Mouse (Mus musculus) heart, postnatal 36 days (tissue): ENCODE data around the gene Dnph1. TPM values are rescaled to one million over a fixed set of nuclear protein-coding genes. Genes with fewer than 3 reads are reported as not detected.
A peak's percentile ranks its signal among the peaks of the same experiment; 100 is the strongest.

Source experiments
- DNase-seq, 2 experiments: peaks; one replicate each; pipeline ENCODE4 v3.0.0; 2021 to 2022
- intact Hi-C: fragments of 180-260 bp; cut with DNase I; formaldehyde crosslinking; loops from one replicate; pipeline ENCODE4 v1.15.1; 2025
- total RNA-seq, 2 experiments: library from RNA; stranded (reverse); gene quantifications; 2 replicates each; pipeline ENCODE4 v1.2.3; 2021

Gene Dnph1
- total RNA-seq, 2 experiments from 2014 or later: 0.89 to 2.2 TPM

DNA sequence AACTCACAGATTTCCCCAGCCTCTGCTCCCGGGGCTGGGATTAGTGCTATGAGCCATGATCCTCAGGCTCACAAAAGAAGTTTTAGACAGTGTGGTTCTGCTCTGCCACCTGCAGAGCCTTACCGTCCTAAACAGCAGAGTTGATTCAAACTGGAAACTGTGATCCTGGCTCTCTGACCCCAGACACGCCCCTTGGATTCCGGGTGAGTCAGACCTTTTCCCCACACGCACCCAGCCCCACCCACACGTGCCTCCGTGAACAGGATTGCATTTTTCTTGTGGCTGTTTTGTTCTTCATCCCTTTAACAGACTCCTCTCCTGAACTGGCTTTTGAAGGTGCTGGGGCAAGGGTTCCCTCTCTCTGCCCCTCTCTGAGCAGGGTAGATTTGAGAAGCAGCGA is 1.4 kb downstream of the Dnph1 start:
- intact Hi-C loops: no loop called here
- no peak for DNase-seq

DNA sequence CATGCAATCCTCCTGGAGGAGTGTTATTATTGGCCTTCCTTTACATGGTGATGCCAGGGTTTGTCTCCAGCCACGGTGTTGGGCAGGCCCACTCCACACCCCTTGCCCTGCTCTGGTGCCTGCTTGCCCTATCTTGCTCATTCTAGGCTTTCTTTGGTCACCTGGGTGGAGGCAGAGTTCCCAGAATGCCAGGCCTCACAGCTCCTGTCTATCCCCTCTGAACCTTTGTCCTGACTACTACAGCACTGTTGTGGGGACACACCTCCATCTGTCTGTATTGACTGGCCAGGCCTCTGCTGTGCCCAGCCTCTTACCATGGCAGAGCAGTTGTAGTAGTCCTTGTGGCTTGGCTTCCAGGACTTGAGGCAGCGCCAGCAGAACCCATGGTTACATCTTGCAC is 6.3 kb downstream of the Dnph1 start:
- intact Hi-C loops: no loop called here

DNA sequence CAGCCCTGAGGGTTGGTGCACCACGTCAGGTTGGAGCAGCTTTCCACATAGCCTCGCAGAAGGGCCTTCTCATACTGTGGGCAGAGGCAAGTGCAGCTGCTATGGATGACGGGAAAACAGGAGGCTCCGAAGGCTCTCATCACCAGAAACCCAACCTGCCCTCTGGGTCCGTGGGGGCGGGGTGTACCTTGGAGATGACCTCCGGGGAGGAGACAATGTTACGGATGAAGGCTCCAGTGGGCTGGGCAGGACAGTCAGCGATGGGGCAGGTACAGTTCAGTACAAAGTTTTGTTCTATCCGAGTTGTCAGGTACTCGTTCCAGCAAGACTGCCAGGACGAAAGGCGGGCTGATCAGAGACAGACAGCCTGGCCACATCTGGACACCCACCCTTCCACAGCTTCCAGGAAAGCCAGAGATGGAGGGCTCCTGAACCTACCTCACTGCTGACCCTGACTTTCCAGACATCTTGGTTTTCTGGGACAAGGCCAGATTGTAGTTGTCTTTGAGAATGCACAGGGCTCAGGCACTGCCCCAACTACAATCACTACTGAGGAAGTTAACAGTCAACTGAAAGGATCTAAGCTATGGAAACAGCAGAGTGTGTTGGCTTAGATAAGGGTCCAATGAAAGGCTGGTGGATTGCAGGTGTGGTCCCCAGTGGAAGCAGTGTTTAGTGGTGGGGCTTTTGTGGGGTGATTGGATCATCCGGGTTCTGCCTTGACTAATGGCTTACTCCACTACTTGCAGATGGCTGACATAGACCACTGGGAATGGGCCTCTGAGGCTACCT is 7.5 kb downstream of the Dnph1 start:
- intact Hi-C loops: no loop called here
- DNase-seq: no peak

More for the DNA sequence above, 6.3 kb downstream of the Dnph1 start:
- no peak for DNase-seq

DNA sequence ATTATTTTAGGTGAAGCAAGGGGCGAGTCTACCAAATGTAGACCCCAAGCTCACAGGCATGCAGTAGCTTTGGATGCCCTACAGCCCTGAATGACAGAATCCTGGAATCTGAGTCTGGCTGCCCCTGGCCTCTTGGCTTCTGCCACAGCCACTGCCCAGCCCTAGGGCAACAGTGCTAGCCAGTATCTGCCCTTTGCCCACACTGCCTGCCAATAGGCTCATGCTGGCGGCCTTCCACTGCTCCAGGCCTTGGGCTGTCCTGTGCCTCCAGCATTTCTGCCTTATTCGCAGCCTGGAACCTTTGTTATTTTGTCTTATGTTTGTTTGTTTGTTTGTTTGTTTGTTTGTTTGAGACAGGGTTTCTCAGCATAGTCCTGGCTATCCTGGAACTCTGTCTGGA is 9.1 kb downstream of the Dnph1 start:
- no peak for DNase-seq
- intact Hi-C loops: no loop called here

DNA sequence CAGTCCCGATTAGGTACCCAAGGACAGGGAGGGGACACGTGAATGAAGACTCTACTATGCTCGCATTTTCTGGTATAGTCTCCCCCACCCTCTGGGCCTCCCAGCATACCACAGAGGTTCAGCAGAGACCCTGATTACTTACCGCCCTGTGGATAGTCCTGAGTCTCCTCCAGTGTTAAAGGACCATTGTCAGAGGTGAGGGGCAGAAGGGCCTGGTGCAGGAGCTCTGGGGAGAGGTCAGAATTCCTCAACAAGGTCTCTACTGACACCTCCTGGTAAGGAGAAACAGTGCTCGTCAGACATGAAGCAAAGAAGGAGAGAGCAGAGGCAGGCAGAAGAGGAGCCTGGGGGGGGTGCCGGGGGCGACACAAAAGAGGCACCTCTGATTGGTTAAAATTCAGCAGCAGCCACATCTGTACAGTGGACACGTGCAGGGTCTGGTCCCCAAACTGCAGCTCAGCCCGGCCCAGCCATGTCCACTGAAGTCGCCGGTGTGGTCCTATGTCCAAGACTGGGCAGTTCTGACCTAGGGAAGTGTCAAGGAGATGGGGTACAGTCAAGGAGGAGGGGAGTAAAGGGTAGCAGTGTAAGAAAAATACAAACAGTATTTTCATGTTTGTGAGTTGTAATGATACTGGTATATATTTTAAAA is 14.7 kb downstream of the Dnph1 start:
- intact Hi-C loops: loop anchor here (1.0 kb wide), 1 partner anchor 75 kb away; no protein-coding TSS in a partner anchor
- DNase-seq: no peak

DNA sequence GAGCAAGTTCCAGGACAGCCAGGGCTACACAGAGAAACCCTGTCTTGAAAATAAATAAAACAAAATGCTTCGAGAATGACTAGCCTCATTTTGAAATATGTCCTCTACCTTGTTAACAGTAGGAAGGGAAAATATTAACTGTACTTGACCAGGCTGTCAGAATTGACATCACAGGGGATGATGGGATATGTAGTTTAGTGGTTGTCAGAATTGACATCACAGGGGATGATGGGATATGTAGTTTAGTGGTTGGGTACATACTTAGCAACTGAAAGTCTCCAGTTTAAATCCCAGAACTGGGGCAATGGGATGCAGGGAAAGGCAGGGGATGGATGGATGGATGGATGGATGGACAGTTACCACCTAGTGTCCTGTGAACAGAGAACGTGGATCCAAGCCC is 16.8 kb downstream of the Dnph1 start:
- DNase-seq: no peak

DNA sequence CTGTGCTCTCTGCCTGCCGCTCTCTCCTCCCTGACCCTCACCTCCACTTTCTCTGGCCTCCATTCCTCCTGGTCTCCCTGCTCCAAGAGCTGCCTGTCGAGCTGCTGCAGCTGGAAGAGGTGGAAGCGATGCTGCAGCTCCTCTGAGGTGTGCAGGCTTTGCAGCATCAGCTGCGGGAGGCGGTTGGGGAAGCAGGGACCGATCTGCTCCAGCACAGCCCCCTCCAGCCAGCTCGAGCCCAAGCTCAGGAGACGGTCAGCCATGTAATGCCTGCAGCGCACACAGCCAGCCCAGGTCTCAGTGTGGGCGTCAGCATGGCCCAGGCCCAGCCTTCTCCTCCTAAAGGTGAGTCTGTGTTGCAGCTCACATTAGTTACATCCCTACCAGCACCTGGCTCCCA is 23.5 kb downstream of the Dnph1 start:
- DNase-seq: no peak
- intact Hi-C loops: no loop called here

More for the DNA sequence above, 16.8 kb downstream of the Dnph1 start:
- intact Hi-C loops: no loop called here

DNA sequence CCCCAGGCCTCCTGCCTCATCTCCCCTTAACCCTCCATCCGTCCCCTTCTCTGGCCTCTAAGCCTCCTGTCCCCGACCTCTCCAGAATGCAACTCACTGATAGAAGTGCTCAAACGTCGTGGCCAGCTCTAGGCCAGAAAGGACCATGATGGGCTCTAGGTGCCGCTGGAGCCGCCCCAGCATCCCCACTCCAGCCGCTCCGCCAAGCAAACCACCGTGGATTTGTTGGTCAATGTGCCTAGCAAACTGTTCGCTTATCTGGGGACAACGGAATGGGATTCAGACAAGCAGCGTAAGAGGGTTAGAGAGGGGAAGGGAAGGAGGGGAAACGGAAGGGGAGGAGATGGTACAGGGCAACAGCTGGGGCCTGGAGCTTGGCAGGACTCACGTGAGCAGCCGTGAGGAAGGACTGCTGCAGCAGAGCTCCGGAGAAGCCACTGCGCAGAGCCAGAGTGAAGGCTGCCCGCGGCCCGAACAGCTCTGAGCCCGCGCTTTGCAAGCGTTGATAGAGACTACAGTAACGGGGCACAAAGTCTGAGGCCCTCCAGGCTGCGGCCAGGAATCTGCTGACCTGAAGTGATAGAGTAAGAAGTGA is 24.0 kb downstream of the Dnph1 start:
- intact Hi-C loops: no loop called here
- no peak for DNase-seq

DNA sequence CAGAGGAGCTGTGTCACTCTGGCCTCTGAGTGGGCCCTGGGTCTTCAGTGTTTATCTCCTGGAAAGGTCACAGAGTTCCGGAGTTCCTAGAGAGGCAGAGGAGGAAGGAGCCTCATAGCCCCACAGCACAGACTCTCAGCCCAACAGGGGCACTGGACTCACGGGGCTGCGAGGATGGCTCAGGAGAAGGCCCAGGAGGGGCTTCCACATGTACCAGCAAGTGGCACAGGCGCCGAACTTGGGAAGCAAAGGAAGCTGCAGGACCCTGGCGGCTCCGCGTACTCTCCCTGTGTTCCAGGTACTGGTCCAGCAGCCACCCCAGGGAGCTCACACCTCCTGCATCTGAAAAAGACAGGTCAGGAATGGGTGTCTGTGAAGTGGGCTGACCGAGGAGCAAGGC is 24.7 kb downstream of the Dnph1 start:
- DNase-seq: no peak
- intact Hi-C loops: no loop called here

DNA sequence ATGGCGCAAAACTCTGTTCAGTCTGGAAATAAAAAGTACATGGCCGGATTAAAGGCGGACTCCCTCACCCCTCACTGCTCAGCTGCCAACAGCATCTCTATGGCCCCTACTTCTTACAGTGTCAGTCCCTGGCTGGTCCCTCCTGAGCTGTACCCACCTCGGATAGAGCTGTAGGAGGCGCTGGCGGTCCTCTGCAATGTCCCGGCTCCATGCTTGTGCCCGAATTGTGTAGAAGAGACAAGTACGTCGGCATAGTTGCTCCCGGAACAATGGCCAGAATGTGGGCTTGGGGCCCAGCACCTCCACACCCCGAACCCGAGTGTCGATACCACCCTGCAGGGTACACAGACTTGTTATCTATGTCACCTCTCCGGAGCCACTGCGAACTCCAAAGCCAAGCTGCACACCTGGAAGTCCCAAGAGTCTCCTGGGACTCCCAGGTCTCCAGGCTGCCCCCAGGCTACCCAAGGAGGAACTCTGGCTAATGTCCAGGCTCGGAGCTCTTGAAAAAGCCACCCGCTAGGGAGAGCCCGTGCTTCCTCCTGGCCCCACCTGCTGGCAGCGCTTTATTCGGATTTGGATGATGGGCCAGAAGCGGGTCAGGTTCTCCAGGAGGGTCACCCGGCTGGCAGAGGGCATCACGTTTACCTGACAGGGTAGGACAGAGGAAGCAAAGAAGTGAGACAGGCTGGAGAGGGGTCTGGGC is 25.6 kb downstream of the Dnph1 start:
- intact Hi-C loops: no loop called here
- DNase-seq: no peak

DNA sequence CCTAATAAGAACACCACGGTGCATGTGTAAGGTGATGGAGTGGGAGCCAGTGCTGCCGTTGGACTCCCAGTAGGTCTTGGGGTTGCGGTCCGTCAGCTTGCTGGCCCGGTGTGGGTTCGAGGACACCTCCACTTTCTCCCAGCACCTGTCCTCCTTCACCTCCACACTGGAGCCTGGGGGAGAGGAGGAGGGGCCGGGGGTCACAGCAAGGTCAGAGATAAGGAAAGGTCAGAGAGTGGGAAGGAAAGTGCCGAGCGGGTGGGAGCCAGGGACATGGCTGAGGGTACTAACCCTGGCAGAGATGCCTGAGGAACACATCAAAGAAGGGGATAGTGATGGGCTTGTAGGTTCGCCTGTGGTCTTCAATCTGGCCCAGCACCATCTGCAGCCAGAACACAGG is 28.6 kb downstream of the Dnph1 start:
- intact Hi-C loops: loop anchor here (1.0 kb wide), 3 partner anchors 24 to 112 kb away; no protein-coding TSS in a partner anchor

DNA sequence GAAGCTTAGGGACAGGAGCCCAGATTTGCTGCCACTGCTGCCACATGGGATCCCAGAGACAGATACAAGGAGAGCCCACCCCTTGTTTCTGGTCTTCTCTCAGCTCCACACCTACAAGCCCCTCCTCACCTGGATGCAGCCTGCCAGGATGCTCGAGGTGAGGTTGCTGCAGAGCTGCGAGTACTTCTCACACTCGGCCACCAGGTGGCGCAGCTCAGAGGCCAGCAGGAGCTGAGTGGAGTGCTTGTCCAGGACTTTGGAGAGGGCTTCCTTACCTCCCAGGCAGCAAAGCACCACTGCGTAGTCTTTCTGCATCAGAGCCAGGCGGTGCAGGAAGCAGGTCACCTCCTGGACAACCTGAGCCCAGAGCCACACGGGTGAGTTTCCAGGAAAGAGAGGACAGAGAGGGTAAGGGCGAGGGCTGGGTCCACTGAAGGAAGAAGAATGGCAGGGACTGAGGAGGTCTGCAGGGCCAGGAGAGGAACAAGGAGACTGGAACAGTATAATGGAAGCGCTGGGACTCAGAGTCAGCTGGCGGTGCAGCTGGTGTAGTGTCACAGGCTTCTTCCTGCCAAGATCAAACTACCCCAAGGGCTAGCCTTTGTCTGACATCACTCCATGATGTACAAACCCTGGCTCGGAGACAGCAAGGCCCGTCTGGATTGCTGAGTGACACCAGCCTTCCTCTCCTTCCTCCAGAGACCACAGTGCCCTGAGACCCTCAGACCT is 29.2 kb downstream of the Dnph1 start:
- intact Hi-C loops: loop anchor here (1.0 to 2.0 kb wide), 4 partner anchors 24 to 199 kb away; no protein-coding TSS in a partner anchor

More for the DNA sequence above, 28.6 kb downstream of the Dnph1 start:
- no peak for DNase-seq

DNA sequence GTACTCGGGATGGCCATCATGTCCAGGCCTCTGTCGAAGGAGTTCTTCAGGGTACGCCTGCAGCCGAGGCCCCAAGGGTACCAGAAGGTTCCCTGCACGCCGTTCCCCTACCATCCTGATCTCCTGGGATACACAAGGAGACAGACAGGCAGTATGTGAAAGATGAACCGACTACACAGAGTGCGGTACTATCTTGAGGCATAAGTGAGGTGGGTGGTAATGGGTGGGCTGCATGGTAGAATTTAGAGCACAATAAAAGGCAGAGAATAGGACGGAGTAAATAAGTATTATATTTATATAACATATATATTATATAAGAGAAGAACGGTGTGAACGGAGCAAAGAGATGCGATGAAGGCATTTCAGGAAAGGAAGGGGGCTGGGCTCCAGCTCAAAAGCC is 47.1 kb downstream of the Dnph1 start:
- intact Hi-C loops: no loop called here
- DNase-seq: no peak

More for the DNA sequence above, 29.2 kb downstream of the Dnph1 start:
- DNase-seq: peak; percentile 77 to 82

DNA sequence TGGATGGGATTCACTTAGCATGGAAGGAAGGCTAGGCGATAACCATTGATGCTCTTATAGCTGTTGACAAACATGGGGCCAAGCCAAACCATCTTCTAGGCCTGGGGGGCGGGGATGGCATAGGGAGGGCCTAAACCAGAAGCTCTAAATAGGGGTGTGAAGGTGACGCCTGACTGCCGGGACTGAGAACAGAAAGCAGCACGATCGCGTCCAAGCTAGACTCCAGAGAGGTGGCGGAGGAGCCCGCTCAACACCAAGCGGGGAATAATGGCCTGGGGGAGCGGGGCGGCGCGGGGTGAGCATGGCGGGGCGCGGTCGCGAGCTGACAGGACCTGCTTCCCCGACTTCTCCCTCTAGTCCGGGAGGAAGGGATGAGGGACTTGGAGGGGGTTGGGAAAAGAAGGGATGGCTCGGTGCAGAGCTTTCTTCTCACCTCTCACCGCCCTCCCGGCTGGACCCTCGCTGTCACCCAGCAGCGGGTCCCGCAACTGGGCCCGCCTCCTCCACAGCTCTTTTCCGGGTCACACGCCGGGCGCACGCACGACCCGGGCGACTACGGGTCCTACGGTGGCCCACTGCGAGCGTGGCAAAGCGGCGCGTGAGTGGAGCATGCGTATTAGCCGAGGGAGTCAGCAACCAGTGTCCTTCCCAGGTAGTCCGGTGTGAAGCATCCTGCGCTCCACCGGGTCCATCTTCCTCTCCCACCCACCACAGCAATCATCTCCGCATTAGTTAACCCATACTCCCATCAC is 49.5 kb downstream of the Dnph1 start, which contains the start of gene Cul9:
Gene Cul9 (minus strand): TSS at position 576 of the 752 bp plus-strand sequence.
- intact Hi-C loops: no loop called here
- DNase-seq: peak; percentile 77 to 78

DNA sequence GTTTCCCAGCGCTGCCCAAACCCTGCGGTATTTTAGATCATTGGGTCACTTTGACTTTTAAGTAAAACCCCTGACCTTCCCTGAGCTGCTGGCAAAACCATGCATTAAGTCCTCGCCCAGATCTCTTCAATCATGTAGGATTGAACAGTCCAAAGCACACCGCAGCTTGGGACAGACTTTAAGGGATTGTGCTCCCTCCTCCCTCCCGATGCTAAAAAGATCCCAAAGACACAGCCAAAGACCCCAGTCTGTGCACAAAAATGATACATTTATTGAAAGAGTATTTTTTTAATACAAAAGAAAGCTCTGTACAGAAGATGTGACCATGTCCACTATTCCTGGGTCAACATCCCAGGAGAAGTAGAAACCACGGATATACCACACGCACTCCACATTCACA is 50.1 kb downstream of the Dnph1 start:
- intact Hi-C loops: no loop called here
- DNase-seq: no peak

DNA sequence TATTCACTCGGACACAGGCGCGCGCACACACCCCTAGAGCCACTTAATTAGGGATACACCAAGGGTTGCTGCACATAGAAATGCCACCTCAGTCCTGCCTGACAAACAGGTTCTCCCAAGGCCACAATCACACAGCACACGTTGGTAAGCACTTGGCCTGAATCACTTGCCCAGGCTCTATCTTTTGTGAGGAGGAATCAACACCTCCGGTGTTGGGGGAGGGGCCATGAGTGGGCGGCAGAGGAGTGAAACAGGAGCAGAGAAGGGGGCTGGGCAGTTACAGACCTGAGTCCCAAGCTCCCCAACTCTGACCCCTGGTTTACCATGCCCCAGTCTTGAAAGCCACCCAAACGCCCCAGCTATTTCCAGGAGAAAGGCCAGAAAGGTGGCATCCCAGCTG is 50.5 kb downstream of the Dnph1 start:
- DNase-seq: no peak
- intact Hi-C loops: no loop called here

DNA sequence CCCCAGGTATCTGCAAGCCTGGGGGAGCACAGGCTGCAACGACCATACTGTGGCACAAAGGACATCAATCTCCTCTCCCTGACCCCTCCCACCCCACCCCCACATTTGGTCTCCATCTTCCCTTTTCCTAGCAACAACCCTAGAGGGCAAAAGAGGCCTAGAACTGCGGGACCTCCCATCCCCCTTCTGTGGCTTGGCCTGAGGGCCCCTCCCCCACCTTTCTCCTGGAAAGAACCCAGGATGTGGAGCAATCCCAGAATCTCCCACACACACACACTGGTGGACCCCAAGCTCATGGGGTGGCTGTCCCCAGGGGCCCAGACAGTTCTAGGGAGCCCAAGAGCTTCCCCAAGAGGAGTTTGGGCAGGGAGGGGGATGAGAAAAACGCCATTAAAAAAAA is 51.4 kb downstream of the Dnph1 start:
- intact Hi-C loops: no loop called here
- no peak for DNase-seq

DNA sequence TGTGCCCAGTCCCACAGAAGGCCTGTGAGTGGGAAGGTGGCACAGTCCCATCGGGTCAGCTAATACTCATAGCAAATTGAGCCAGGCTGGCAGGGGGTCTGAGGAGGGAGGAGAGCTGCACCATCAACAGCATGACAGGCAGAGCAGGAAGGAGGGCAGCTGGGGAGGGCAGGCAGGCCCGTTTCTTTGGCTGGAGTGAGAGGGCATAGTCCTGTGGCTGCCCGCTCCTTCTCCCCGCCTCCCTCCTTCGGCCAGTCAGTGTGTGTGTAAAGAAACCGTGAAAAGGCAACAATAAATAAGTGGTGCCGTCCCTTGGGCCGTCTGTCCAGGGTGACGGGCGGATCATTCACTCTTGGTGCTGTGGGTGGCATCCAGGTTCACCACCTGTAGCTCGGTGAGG is 52.2 kb downstream of the Dnph1 start:
- no peak for DNase-seq
- intact Hi-C loops: loop anchor here (1.0 kb wide), 1 partner anchor 23 kb away; no protein-coding TSS in a partner anchor

DNA sequence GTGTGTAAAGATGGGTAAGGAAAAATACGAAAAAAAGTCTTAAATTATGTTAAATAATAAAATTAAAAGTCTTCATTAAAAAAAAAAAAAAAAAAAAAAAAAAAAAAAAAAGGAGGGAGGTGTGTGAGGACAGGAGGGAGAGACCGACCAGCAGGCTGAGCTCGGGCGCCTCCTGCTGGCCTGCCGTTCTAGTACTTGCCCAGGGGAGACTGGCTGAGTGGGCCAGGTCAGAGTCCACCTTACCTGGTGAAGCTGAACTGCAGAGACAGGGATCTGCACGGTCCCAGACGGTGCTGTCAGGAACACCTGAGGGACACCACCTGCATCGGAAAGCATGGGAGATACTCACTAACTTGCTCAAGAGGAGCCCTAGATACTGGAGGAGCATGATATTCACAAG is 52.7 kb downstream of the Dnph1 start:
- no peak for DNase-seq
- intact Hi-C loops: loop anchor here (1.0 kb wide), 1 partner anchor 24 kb away; no protein-coding TSS in a partner anchor
